Comparison of ENCODE assay signal across 15 mouse cellular contexts in genomic region chr1:87003169-87003552, GRCm38 (mm10).
DNase-seq lines count a peak whose midpoint lies in the region; ATAC-seq lines count a peak whose summit lies in the region.
"Had no signal": no experiment of that assay in that cellular context is flagged by ENCODE, and none has a peak within 500 bp of the region (broad histone marks: within the 10 kb centered on the region; RNA-seq: fewer than 3 reads in every experiment).

No protein-coding gene starts in this region.

- ATAC-seq in forebrain, embryonic 11.5 days (replicated peaks; ENCODE audit: low FRiP score): peak; percentile 74
- peak; percentile 66; the same call in 1 of the 2 replicates for ATAC-seq in hindbrain, embryonic 14.5 days (ENCODE audit: low FRiP score)
- ATAC-seq in neural tube, embryonic 13.5 days (ENCODE audit: low read depth): peak; percentile 75
- ATAC-seq: activated CD4-positive, CD25-positive, alpha-beta regulatory T cell, adult 4 months; inflammation-experienced regulatory T-cells, adult 6 months had no signal

- peak; percentile 62 for DNase-seq in embryo, embryonic 11 days
- no peak for DNase-seq in forebrain, embryonic 11.5 days (ENCODE audit: low spot score)
- no peak for DNase-seq in hindbrain, embryonic 14.5 days (ENCODE audit: low spot score)
- DNase-seq in adrenal gland, adult 18-20 months (ENCODE audit: low spot score in 2 of 2): no peak
- DNase-seq in heart, postnatal 10 days: no peak
- no peak for DNase-seq in retina, embryonic 14.5 days (ENCODE audit: low spot score)
- DNase-seq: cerebellum, adult 18-20 months; liver; lung, embryonic 14.5 days; thymus, adult 18-20 months had no signal

- intact Hi-C loops in heart, postnatal 10 days (cut with DNase I): no loop called here

- no peak overlapping the region for H3K4me3 ChIP-seq in forebrain, embryonic 11.5 days (ENCODE audit: low read depth, low read length)
- no peak overlapping the region for H3K4me3 ChIP-seq in hindbrain, embryonic 14.5 days (replicated peaks; ENCODE audit: low read length)
- no peak overlapping the region for H3K4me3 ChIP-seq in neural tube, embryonic 13.5 days
- H3K4me3 ChIP-seq: embryonic facial prominence, embryonic 12.5 days; heart, embryonic 15.5 days had no signal

- 29% methylated on average over 2 of the region's 2 CpGs for WGBS in forebrain, embryonic 11.5 days
- WGBS in hindbrain, embryonic 14.5 days: 18% methylated on average over 2 of the region's 2 CpGs
- 11% methylated on average over 2 of the region's 2 CpGs for WGBS in neural tube, embryonic 13.5 days

- peak overlapping the region; percentile 59; the same call in 1 of the 2 replicates for H3K27ac ChIP-seq in forebrain, embryonic 11.5 days (ENCODE audit: low read depth, low read length)
- peak overlapping the region; percentile 38; the same call in 1 of the 2 replicates for H3K27ac ChIP-seq in hindbrain, embryonic 14.5 days
- H3K27ac ChIP-seq in neural tube, embryonic 13.5 days (replicated peaks): peak overlapping the region; percentile 70
- H3K27ac ChIP-seq: embryonic facial prominence, embryonic 12.5 days; heart, embryonic 15.5 days had no signal

- H3K36me3 ChIP-seq in forebrain, embryonic 11.5 days (ENCODE audit: control insufficient read depth, insufficient read depth, low read length): no peaks in the 10 kb centered on the region
- no peaks in the 10 kb centered on the region for H3K36me3 ChIP-seq in hindbrain, embryonic 14.5 days (replicated peaks; ENCODE audit: control insufficient read depth, insufficient read depth)
- H3K36me3 ChIP-seq in neural tube, embryonic 13.5 days: no peaks in the 10 kb centered on the region
- H3K36me3 ChIP-seq: embryonic facial prominence, embryonic 12.5 days; heart, embryonic 15.5 days had no signal

- H3K4me1 ChIP-seq in forebrain, embryonic 11.5 days (replicated peaks; ENCODE audit: control insufficient read depth, insufficient read depth, low read length): peaks cover 5% of the 10 kb centered on the region; the same call in 1 of the 2 replicates
- H3K4me1 ChIP-seq in hindbrain, embryonic 14.5 days (replicated peaks; ENCODE audit: control insufficient read depth, insufficient read depth, low read length): no peaks in the 10 kb centered on the region
- peaks cover 21% of the 10 kb centered on the region for H3K4me1 ChIP-seq in neural tube, embryonic 13.5 days (replicated peaks)
- H3K4me1 ChIP-seq: embryonic facial prominence, embryonic 12.5 days; heart, embryonic 15.5 days had no signal

- no peak overlapping the region for H3K9ac ChIP-seq in forebrain, embryonic 11.5 days (ENCODE audit: low read length)
- no peak overlapping the region for H3K9ac ChIP-seq in hindbrain, embryonic 14.5 days
- no peak overlapping the region for H3K9ac ChIP-seq in neural tube, embryonic 13.5 days
- H3K9ac ChIP-seq: embryonic facial prominence, embryonic 12.5 days; heart, embryonic 15.5 days; lung, embryonic 14.5 days had no signal

- H3K9me3 ChIP-seq in forebrain, embryonic 11.5 days (ENCODE audit: control insufficient read depth, low read length): no peaks in the 10 kb centered on the region
- H3K9me3 ChIP-seq in hindbrain, embryonic 14.5 days (ENCODE audit: control insufficient read depth, low read length): no peaks in the 10 kb centered on the region; the same call in 1 of the 2 replicates
- H3K9me3 ChIP-seq in neural tube, embryonic 13.5 days: no peaks in the 10 kb centered on the region
- H3K9me3 ChIP-seq: embryonic facial prominence, embryonic 12.5 days; heart, embryonic 15.5 days had no signal

- no peaks in the 10 kb centered on the region for H3K27me3 ChIP-seq in forebrain, embryonic 11.5 days (ENCODE audit: control insufficient read depth, insufficient read depth, low read length)
- no peaks in the 10 kb centered on the region for H3K27me3 ChIP-seq in hindbrain, embryonic 14.5 days (ENCODE audit: control insufficient read depth, insufficient read depth, low read length)
- H3K27me3 ChIP-seq in neural tube, embryonic 13.5 days: no peaks in the 10 kb centered on the region
- H3K27me3 ChIP-seq: embryonic facial prominence, embryonic 12.5 days; heart, embryonic 15.5 days had no signal

- H3K4me2 ChIP-seq in forebrain, embryonic 11.5 days (ENCODE audit: low read depth, low read length, severe bottlenecking): no peak overlapping the region
- H3K4me2 ChIP-seq in hindbrain, embryonic 14.5 days (replicated peaks): no peak overlapping the region
- no peak overlapping the region for H3K4me2 ChIP-seq in neural tube, embryonic 13.5 days
- H3K4me2 ChIP-seq: embryonic facial prominence, embryonic 12.5 days; heart, embryonic 15.5 days; lung, embryonic 14.5 days had no signal
